Mouse (Mus musculus) hindbrain, embryonic 11.5 days (tissue): ENCODE measurements around the gene Zfhx2. TPM values are rescaled to one million over a fixed set of nuclear protein-coding genes. Genes with fewer than 3 reads are reported as not detected.

Experiments used
- ATAC-seq: fragments of 200-750 bp; cut with Nextera tagmentation; 2 replicates; pipeline ENCODE4 v1.8.0; 2017; ENCODE audit warnings: mild to moderate bottlenecking, moderate TSS enrichment, moderate library complexity; ENCODE audit not compliant: low FRiP score
- DNase-seq: peaks from one replicate; pipeline ENCODE4 v3.0.0-alpha.2; 2015; ENCODE audit warnings: low spot score
- H3K27ac ChIP-seq: fragments of 300-500 bp; sonication (generic); 2 replicates; pipeline ENCODE4 v1.5.1; 2014; ENCODE audit warnings: mild to moderate bottlenecking, low read depth, low read length
- H3K27me3 ChIP-seq: fragments of 300-500 bp; sonication (generic); 2 replicates; pipeline ENCODE4 v1.6.1; 2014; ENCODE audit warnings: mild to moderate bottlenecking, low read length, moderate library complexity, mixed read lengths; ENCODE audit not compliant: control insufficient read depth, insufficient read depth
- H3K36me3 ChIP-seq: fragments of 300-500 bp; sonication (generic); 2 replicates; pipeline ENCODE4 v1.6.1; 2014; ENCODE audit warnings: mild to moderate bottlenecking, low read length, moderate library complexity, mixed read lengths; ENCODE audit not compliant: control insufficient read depth, insufficient read depth
- H3K4me1 ChIP-seq: fragments of 300-500 bp; sonication (generic); replicated peaks from 2 replicates; pipeline ENCODE4 v1.6.1; 2014; ENCODE audit warnings: low read length, mixed read lengths; ENCODE audit not compliant: control insufficient read depth, insufficient read depth
- H3K4me2 ChIP-seq: fragments of 300-500 bp; sonication (generic); replicated peaks from 2 replicates; pipeline ENCODE4 v1.6.1; 2014; ENCODE audit warnings: mild to moderate bottlenecking, low read depth, low read length
- H3K4me3 ChIP-seq: fragments of 300-500 bp; sonication (generic); 2 replicates; pipeline ENCODE4 v1.5.1; 2014; ENCODE audit warnings: low read depth, low read length
- H3K9ac ChIP-seq: fragments of 300-500 bp; sonication (generic); 2 replicates; pipeline ENCODE4 v1.6.1; 2014; ENCODE audit warnings: low read depth, low read length
- H3K9me3 ChIP-seq: fragments of 300-500 bp; sonication (generic); 2 replicates; pipeline ENCODE4 v1.6.1; 2016; ENCODE audit warnings: low read length; ENCODE audit not compliant: control insufficient read depth
- WGBS: fragments of 180-500 bp; shearing (Covaris S2); extraction: QIAGEN DNeasy Blood & Tissue Kit; methylation state at CpG from one replicate; pipeline ENCODE4 v1.1.7; 2014; 5-methylcytosine and 5-hydroxymethylcytosine counted together
- polyA plus RNA-seq: library from polyadenylated mRNA; unstranded; fragments of >200 nt; fragmentation: Nextera tagmentation; extraction: Ambion mirVana; gene quantifications from 2 replicates; pipeline ENCODE4 v1.2.1, GENCODE M21; 2014

Zfhx2 gene
- polyA plus RNA-seq, 1 experiment from 2014 or later: 20.8 TPM

GRCm38 (mm10) chr14:55116425-55117200 lies 24.5 kb upstream of the Zfhx2 start, which contains the start of gene Jph4:
Jph4 (minus strand) TSS chr14:55116935.
- DNase-seq: peak; percentile 35
- peaks cover 40% of the 10 kb centered on the region for H3K27me3 ChIP-seq

DNA sequence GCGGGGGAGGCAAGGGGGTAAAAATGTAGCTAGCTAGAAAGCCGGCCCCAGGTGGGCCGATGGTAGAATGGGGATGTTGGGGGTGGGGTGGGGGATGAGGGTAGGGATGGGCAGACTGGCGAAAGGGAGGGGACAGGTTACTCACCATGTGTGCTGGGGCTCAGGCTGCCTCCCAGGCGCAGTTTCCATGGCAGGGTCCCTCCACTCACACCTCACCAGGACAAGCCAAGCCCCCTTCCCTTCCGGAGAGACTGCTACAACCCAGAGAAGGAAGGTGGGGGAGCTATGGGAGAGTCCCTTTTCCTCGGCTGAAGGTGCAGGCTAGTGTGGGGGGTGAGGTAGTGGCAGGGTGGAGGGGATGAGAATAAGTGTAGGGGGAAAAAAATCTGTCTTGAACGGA lies 23.7 kb upstream of the Zfhx2 start:
- under 1% methylated on average over 8 of the region's 8 CpGs for WGBS
- peaks cover 40% of the 10 kb centered on the region for H3K27me3 ChIP-seq

More at GRCm38 (mm10) chr14:55116425-55117200, 24.5 kb upstream of the Zfhx2 start, which contains the start of gene Jph4:
- peaks cover 9% of the 10 kb centered on the region; the same call in 1 of the 2 replicates for H3K4me1 ChIP-seq
- peak within 1 kb of the TSS; percentile 69 for H3K9ac ChIP-seq
- 5% methylated on average over 21 of the region's 21 CpGs for WGBS
- no peaks in the 10 kb centered on the region for H3K36me3 ChIP-seq
- H3K4me3 ChIP-seq: peak within 1 kb of the TSS; percentile 65
- peak; percentile 22; the same call in 1 of the 2 replicates for ATAC-seq
- peak within 1 kb of the TSS; percentile 99 for H3K4me2 ChIP-seq
- H3K27ac ChIP-seq: peak within 1 kb of the TSS; percentile 49; the same call in 1 of the 2 replicates
- no peaks in the 10 kb centered on the region for H3K9me3 ChIP-seq

DNA sequence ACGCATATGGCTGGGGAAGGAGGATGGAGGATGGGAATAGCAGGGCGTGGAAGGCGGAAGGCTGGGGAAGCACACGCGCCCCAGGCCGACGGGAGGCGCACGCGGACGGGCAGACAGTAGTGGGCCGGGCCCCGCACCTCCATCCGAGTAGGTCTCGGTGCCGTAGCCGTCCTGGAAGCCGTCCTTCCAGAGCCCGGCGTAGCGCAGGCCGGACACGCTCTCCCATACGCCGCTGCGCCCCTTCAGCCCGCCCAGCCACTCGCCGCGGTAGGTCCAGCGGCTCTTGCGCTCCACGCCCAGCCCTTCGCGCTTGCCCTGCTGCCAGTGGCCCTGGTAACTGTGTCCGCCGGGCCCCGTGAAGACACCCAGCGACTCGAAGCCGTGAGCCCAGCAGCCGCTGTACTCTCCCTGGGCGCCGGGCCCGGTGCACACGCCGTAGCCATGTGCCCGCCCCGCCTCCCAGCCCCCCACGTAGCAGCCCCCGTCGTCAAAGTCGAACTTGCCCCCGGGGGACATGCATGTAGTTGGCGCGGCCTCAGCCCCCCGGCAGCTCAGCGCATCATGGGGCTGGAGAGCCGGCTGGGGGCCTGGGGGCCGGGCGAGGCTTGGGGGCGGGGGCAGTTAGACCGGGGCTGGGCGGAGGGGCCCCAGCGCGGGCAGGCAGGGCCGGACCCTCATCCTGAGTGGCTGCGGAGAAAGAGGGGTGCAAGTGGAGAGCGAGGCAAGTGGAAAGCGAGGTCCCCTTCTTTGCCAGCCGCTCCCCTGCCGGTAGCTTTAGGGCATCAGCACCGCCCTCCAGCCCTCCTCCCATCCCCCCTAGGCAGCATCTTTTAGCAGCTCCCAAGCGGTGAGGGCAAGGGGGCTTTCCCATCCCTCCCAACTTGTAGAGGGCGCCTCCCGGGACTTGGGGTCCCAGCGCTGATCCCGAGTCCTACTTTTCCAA lies 22.9 kb upstream of the Zfhx2 start:
- peaks cover 9% of the 10 kb centered on the region; the same call in 1 of the 2 replicates for H3K4me1 ChIP-seq
- no peak overlapping the region for H3K27ac ChIP-seq
- H3K9me3 ChIP-seq: no peaks in the 10 kb centered on the region
- H3K27me3 ChIP-seq: peaks cover 45% of the 10 kb centered on the region
- peak overlapping the region; percentile 69 for H3K9ac ChIP-seq
- peak overlapping the region; percentile 65 for H3K4me3 ChIP-seq
- under 1% methylated on average over 73 of the region's 78 CpGs for WGBS
- peak overlapping the region; percentile 99 for H3K4me2 ChIP-seq
- DNase-seq: peak; percentile 73
- peak; percentile 63 for ATAC-seq
- no peaks in the 10 kb centered on the region for H3K36me3 ChIP-seq

More for the DNA sequence above, 23.7 kb upstream of the Zfhx2 start:
- no peaks in the 10 kb centered on the region for H3K9me3 ChIP-seq
- peak overlapping the region; percentile 69 for H3K9ac ChIP-seq
- DNase-seq (peak; percentile 41), ATAC-seq (peak; percentile 51)
- H3K27ac ChIP-seq: 0 out of 2 replicates have a peak overlapping the region, but pooled peaks have one; percentile 49
- peaks cover 9% of the 10 kb centered on the region; the same call in 1 of the 2 replicates for H3K4me1 ChIP-seq
- H3K36me3 ChIP-seq: no peaks in the 10 kb centered on the region
- peak overlapping the region; percentile 99 for H3K4me2 ChIP-seq
- peak overlapping the region; percentile 65 for H3K4me3 ChIP-seq

- Histone ChIP-seq H3K27ac (no peak overlapping the region), H3K4me3 (peak overlapping the region; percentile 65)
Measured at GRCm38 (mm10) chr14:55113975-55114645, 22.0 kb upstream of the Zfhx2 start.

DNA sequence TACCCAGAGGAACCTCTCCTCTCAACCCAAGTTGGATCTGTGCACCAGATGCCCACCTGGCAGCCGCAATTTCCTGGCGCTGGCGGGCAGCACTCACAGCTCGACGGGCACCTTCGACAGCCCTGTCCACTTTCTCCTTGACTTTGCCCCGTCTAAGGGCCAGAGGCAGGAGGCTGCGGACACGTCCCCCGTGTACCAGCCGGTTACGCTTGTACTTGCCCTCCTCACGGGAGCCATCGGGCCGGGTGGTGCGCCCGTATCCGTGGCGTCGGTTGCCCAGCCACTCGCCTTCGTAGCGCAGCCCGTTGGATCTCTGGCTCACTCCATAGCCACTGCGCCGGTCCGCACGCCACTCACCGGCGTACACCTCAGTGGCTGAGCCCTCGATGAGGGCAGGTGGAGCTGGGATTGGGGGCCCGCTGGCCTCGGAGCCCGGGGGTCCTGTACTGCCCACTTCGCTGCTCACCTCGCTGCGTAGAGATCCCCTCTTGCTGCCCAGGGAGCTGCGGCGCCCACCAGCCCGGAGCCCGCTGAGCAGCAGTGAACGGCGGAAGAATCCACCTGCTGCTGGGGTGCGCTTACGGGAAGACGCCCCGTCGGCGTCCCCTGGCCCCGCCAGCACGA lies 21.3 kb upstream of the Zfhx2 start:
- ATAC-seq (no peak), DNase-seq (no peak)
- H3K4me3 ChIP-seq: no peak overlapping the region
- peaks cover 14% of the 10 kb centered on the region for H3K4me1 ChIP-seq
- peak overlapping the region; percentile 6; the same call in 1 of the 2 replicates for H3K4me2 ChIP-seq
- no peaks in the 10 kb centered on the region for H3K36me3 ChIP-seq
- H3K9ac ChIP-seq: no peak overlapping the region
- H3K9me3 ChIP-seq: no peaks in the 10 kb centered on the region
- H3K27me3 ChIP-seq: peaks cover 47% of the 10 kb centered on the region
- 69% methylated on average over 50 of the region's 51 CpGs for WGBS
- no peak overlapping the region for H3K27ac ChIP-seq

More at GRCm38 (mm10) chr14:55113975-55114645, 22.0 kb upstream of the Zfhx2 start:
- H3K4me1 ChIP-seq: peaks cover 12% of the 10 kb centered on the region; the same call in 1 of the 2 replicates
- H3K36me3 ChIP-seq: no peaks in the 10 kb centered on the region
- ATAC-seq: no peak; the same call in 1 of the 2 replicates
- H3K4me2 ChIP-seq: peak overlapping the region; percentile 99
- no peak overlapping the region for H3K9ac ChIP-seq
- no peaks in the 10 kb centered on the region for H3K9me3 ChIP-seq
- no peak for DNase-seq
- H3K27me3 ChIP-seq: peaks cover 47% of the 10 kb centered on the region
- 12% methylated on average over 26 of the region's 26 CpGs for WGBS

DNA sequence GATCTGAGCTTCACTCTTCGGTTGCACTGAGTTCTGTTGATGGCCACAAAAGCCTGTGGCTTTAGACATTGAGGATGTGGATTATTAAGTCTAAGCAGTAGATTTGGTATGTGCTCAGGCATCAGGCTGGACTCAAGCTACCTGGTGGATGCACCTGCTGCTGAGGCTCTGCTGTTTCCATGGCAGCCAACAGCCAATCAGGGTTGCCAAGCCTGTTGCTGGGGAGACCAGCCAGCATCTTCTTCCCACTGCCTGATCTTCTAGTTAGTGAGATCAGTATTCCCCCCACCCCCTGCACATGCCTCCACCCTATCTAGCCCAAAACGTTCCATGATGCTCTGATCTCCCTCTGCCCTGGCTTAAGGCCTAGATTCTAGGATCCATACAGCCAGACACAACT lies 19.6 kb upstream of the Zfhx2 start:
- peaks cover 41% of the 10 kb centered on the region for H3K27me3 ChIP-seq
- H3K4me3 ChIP-seq: no peak overlapping the region
- H3K9ac ChIP-seq: no peak overlapping the region
- WGBS: 81% methylated on average over 2 of the region's 2 CpGs
- no peak for DNase-seq
- ATAC-seq: no peak
- H3K27ac ChIP-seq: no peak overlapping the region
- H3K36me3 ChIP-seq: no peaks in the 10 kb centered on the region
- peaks cover 17% of the 10 kb centered on the region for H3K4me1 ChIP-seq
- H3K4me2 ChIP-seq: no peak overlapping the region
- H3K9me3 ChIP-seq: no peaks in the 10 kb centered on the region

- Histone ChIP-seq H3K36me3 (no peaks in the 10 kb centered on the region), H3K4me2 (no peak overlapping the region), H3K27ac (no peak overlapping the region), H3K4me1 (peaks cover 19% of the 10 kb centered on the region), H3K9me3 (no peaks in the 10 kb centered on the region), H3K9ac (no peak overlapping the region), H3K27me3 (peaks cover 29% of the 10 kb centered on the region), H3K4me3 (no peak overlapping the region)
- DNase-seq (no peak), ATAC-seq (no peak)
- 21% methylated on average over 9 of the region's 9 CpGs for WGBS
Measured at GRCm38 (mm10) chr14:55110076-55110475, 18.0 kb upstream of the Zfhx2 start.
